Mouse (Mus musculus): ENCODE measurements around the gene Hist1h1t. TPM values are rescaled to one million over a fixed set of nuclear protein-coding genes. Genes with fewer than 3 reads are reported as not detected.
A peak's percentile ranks its signal among the peaks of the same experiment; 100 is the strongest.

Gene Hist1h1t
- polyA plus RNA-seq, 1 experiment, result not detected

DNA sequence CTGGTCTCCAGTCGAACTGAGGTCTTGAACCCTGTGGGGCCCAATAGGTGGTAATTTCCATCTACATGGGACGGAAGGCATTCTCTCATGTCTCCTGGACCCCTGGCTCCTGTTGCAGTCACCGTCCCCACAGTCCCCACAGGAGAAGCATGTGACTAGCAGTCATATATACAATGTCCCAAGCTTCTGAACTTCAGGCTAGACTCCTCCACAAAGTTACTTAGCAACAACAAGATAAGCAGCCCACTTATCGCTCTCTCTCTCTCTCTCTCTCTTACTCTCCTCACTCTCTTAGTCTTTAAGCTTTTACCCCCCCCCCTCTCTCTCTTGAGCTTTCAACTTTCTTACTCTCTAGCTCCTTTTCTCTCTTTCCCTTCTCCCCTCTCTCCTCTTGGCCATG lies 28.6 kb downstream of the Hist1h1t start:
- H3K27me3 ChIP-seq (ENCODE audit: control insufficient read depth, insufficient read depth, low read length), result no peaks in the 10 kb centered on the region
- H3K4me1 ChIP-seq (ENCODE audit: control insufficient read depth, insufficient read depth, insufficient read length, low read length), result peaks cover 7% of the 10 kb centered on the region; the same call in 1 of the 2 replicates
- WGBS, result 85% methylated on average over 4 of the region's 4 CpGs
- H3K27ac ChIP-seq (ENCODE audit: insufficient read depth, low read depth, low read length), result no peak overlapping the region
- no peak for TF ChIP-seq POLR2A (IDR thresholded peaks at IDR 0.05; ENCODE audit: low read depth, low read length)
- H3K36me3 ChIP-seq (ENCODE audit: control insufficient read depth, insufficient read depth, low read length), result no peaks in the 10 kb centered on the region
- no peak overlapping the region for H3K4me3 ChIP-seq (ENCODE audit: low read depth, low read length)

DNA sequence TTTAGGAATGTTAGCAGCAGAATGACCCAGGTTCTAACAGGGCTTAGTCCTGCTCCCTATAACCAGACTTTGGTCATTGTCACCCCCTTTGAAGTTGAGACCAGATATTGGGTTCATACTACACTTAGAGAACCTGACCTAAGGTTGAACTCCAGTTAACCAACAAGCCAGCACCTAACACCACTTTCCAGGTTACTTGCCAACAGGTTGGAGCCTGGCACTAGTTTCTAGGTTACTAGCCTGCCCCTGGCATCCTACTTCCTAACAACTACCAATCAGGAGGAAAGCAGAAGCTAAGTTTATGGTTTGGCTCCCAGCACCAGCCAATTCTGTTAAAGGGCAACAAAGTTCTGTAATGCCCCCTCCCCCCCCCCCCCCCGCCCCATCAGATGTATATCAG lies 29.6 kb downstream of the Hist1h1t start:
- TF ChIP-seq CTCF (IDR thresholded peaks at IDR 0.05; ENCODE audit: extremely low read depth, insufficient read length, insufficient replicate concordance, low read depth, low read length) (no peak), POLR2A (IDR thresholded peaks at IDR 0.05; ENCODE audit: low read depth, low read length) (no peak)
- WGBS, result 55% methylated on average over 1 of the region's 1 CpGs
- no peaks in the 10 kb centered on the region for H3K27me3 ChIP-seq (ENCODE audit: control insufficient read depth, insufficient read depth, low read length)
- H3K36me3 ChIP-seq (ENCODE audit: control insufficient read depth, insufficient read depth, low read length), result no peaks in the 10 kb centered on the region
- H3K27ac ChIP-seq (ENCODE audit: insufficient read depth, low read depth, low read length), result no peak overlapping the region
- H3K4me1 ChIP-seq (ENCODE audit: control insufficient read depth, insufficient read depth, insufficient read length, low read length), result peaks cover 9% of the 10 kb centered on the region; the same call in 1 of the 2 replicates
- H3K4me3 ChIP-seq (ENCODE audit: low read depth, low read length), result no peak overlapping the region

- no peak overlapping the region for H3K4me3 ChIP-seq (ENCODE audit: low read depth, low read length)
- no peaks in the 10 kb centered on the region for H3K36me3 ChIP-seq (ENCODE audit: control insufficient read depth, insufficient read depth, low read length)
- H3K4me1 ChIP-seq (ENCODE audit: control insufficient read depth, insufficient read depth, insufficient read length, low read length), result peaks cover 10% of the 10 kb centered on the region; the same call in 1 of the 2 replicates
- peak overlapping the region; percentile 0; the same call in 1 of the 2 replicates for H3K27ac ChIP-seq (ENCODE audit: insufficient read depth, low read depth, low read length)
- WGBS, result 87% methylated on average over 18 of the region's 18 CpGs
- H3K27me3 ChIP-seq (ENCODE audit: control insufficient read depth, insufficient read depth, low read length), result no peaks in the 10 kb centered on the region
- no peak for TF ChIP-seq POLR2A (IDR thresholded peaks at IDR 0.05; ENCODE audit: low read depth, low read length)
- no peak for TF ChIP-seq CTCF (IDR thresholded peaks at IDR 0.05; ENCODE audit: extremely low read depth, insufficient read length, insufficient replicate concordance, low read depth, low read length)
These were observed 33.0 kb downstream of the Hist1h1t start for GRCm38 (mm10) chr13:23728472-23729191.

- H3K4me1 ChIP-seq (ENCODE audit: control insufficient read depth, insufficient read depth, insufficient read length, low read length), result peaks cover 5% of the 10 kb centered on the region; the same call in 1 of the 2 replicates
- H3K36me3 ChIP-seq (ENCODE audit: control insufficient read depth, insufficient read depth, low read length), result no peaks in the 10 kb centered on the region
- no peak overlapping the region for H3K27ac ChIP-seq (ENCODE audit: insufficient read depth, low read depth, low read length)
- H3K4me3 ChIP-seq (ENCODE audit: low read depth, low read length), result no peak overlapping the region
- no peaks in the 10 kb centered on the region for H3K27me3 ChIP-seq (ENCODE audit: control insufficient read depth, insufficient read depth, low read length)
- 80% methylated on average over 9 of the region's 9 CpGs for WGBS
- TF ChIP-seq POLR2A (IDR thresholded peaks at IDR 0.05; ENCODE audit: low read depth, low read length) (no peak), CTCF (IDR thresholded peaks at IDR 0.05; ENCODE audit: extremely low read depth, insufficient read length, insufficient replicate concordance, low read depth, low read length) (no peak)
These were observed 33.5 kb downstream of the Hist1h1t start for GRCm38 (mm10) chr13:23729192-23729525.

GRCm38 (mm10) chr13:23729706-23730105 lies 34.1 kb downstream of the Hist1h1t start:
- Histone ChIP-seq H3K4me1 (ENCODE audit: control insufficient read depth, insufficient read depth, insufficient read length, low read length) (peaks cover 4% of the 10 kb centered on the region; the same call in 1 of the 2 replicates), H3K27ac (ENCODE audit: insufficient read depth, low read depth, low read length) (no peak overlapping the region), H3K27me3 (ENCODE audit: control insufficient read depth, insufficient read depth, low read length) (no peaks in the 10 kb centered on the region), H3K36me3 (ENCODE audit: control insufficient read depth, insufficient read depth, low read length) (no peaks in the 10 kb centered on the region), H3K4me3 (ENCODE audit: low read depth, low read length) (no peak overlapping the region)
- WGBS, result 88% methylated on average over 5 of the region's 5 CpGs
- TF ChIP-seq CTCF (IDR thresholded peaks at IDR 0.05; ENCODE audit: extremely low read depth, insufficient read length, insufficient replicate concordance, low read depth, low read length) (no peak), POLR2A (IDR thresholded peaks at IDR 0.05; ENCODE audit: low read depth, low read length) (no peak)

DNA sequence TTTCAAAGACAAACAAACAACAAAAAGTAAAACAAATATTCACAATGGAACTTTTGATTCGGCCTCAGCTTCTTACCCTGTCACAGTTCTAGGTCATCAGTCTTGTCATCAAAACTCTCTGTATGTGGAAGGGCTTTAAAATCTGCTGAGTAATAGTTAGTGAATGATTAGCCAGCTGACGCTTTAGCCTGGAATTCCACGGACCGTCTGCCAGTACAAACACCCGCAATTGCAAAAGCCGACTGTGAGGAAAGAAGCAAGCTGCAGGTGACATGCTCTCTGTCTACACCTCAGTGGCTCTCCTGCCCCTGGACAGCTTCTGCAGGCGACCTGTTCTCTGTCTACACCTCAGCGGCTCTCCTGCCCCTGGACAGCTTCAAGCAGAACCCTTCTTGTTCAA lies 34.9 kb downstream of the Hist1h1t start:
- H3K4me1 ChIP-seq (ENCODE audit: control insufficient read depth, insufficient read depth, insufficient read length, low read length), result peaks cover 4% of the 10 kb centered on the region; the same call in 1 of the 2 replicates
- no peaks in the 10 kb centered on the region for H3K27me3 ChIP-seq (ENCODE audit: control insufficient read depth, insufficient read depth, low read length)
- 0 out of 2 replicates have a peak overlapping the region, but pooled peaks have one; percentile 7 for H3K4me3 ChIP-seq (ENCODE audit: low read depth, low read length)
- H3K27ac ChIP-seq (ENCODE audit: insufficient read depth, low read depth, low read length), result no peak overlapping the region
- no peak for TF ChIP-seq POLR2A (IDR thresholded peaks at IDR 0.05; ENCODE audit: low read depth, low read length)
- no peak for TF ChIP-seq CTCF (IDR thresholded peaks at IDR 0.05; ENCODE audit: extremely low read depth, insufficient read length, insufficient replicate concordance, low read depth, low read length)
- WGBS, result 18% methylated on average over 8 of the region's 8 CpGs
- H3K36me3 ChIP-seq (ENCODE audit: control insufficient read depth, insufficient read depth, low read length), result no peaks in the 10 kb centered on the region

- no peaks in the 10 kb centered on the region for H3K36me3 ChIP-seq (ENCODE audit: control insufficient read depth, insufficient read depth, low read length)
- no peaks in the 10 kb centered on the region for H3K27me3 ChIP-seq (ENCODE audit: control insufficient read depth, insufficient read depth, low read length)
- H3K4me1 ChIP-seq (ENCODE audit: control insufficient read depth, insufficient read depth, insufficient read length, low read length), result peaks cover 4% of the 10 kb centered on the region; the same call in 1 of the 2 replicates
- H3K4me3 ChIP-seq (ENCODE audit: low read depth, low read length), result no peak overlapping the region
- 24% methylated on average over 8 of the region's 8 CpGs for WGBS
- TF ChIP-seq POLR2A (IDR thresholded peaks at IDR 0.05; ENCODE audit: low read depth, low read length) (no peak), CTCF (IDR thresholded peaks at IDR 0.05; ENCODE audit: extremely low read depth, insufficient read length, insufficient replicate concordance, low read depth, low read length) (no peak)
- no peak overlapping the region for H3K27ac ChIP-seq (ENCODE audit: insufficient read depth, low read depth, low read length)
These were observed 36.7 kb downstream of the Hist1h1t start for GRCm38 (mm10) chr13:23732156-23732804.
